ENCODE assay signal across 18 mouse cellular contexts in the genomic region with DNA sequence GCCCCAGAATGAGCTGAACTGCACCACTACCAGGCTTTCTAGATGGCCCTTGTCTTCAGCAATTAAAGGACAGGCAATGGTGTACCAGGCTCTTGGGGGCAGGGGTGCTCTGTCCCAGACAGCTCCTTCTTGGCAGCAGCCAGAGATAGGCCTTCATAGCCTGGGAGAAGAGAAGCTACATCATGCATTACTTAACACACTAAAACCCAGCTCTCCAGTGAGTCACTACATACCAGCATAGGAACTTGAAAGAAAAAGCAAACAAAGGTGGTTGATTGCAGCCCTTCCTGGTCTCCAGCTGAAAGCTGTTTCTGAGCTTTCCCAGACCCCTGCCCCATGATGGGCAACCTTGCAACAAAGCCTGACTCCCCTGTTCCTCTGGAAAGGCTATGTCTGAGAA. TPM values are rescaled to one million over a fixed set of nuclear protein-coding genes. Genes with fewer than 3 reads are reported as not detected.
DNase-seq lines count a peak whose midpoint lies in the region; ATAC-seq and TF ChIP-seq lines count a peak whose summit lies in the region.
"Had no signal": no experiment of that assay in that cellular context is flagged by ENCODE, and none has a peak within 500 bp of the region (broad histone marks: within the 10 kb centered on the region; RNA-seq: fewer than 3 reads in every experiment).

No protein-coding gene starts in this region.

- no peak overlapping the region for H3K4me2 ChIP-seq in forebrain, embryonic 13.5 days
- H3K4me2 ChIP-seq in hindbrain, embryonic 16.5 days (ENCODE audit: low read length), result no peak overlapping the region
- H3K4me2 ChIP-seq: liver, embryonic 12.5 days had no signal

- no peak overlapping the region for H3K9ac ChIP-seq in forebrain, embryonic 13.5 days
- no peak overlapping the region for H3K9ac ChIP-seq in hindbrain, embryonic 16.5 days (ENCODE audit: low read depth, low read length)
- H3K9ac ChIP-seq: liver, embryonic 12.5 days had no signal

- H3K27ac ChIP-seq in left cerebral cortex, adult 2 months, result peak overlapping the region; percentile 90
- peak overlapping the region; percentile 88 for H3K27ac ChIP-seq in forebrain, embryonic 13.5 days
- H3K27ac ChIP-seq in hindbrain, embryonic 16.5 days (ENCODE audit: low read depth, low read length), result peak overlapping the region; percentile 37
- H3K27ac ChIP-seq: liver, embryonic 12.5 days had no signal

- no peaks in the 10 kb centered on the region for H3K27me3 ChIP-seq in forebrain, embryonic 13.5 days
- no peaks in the 10 kb centered on the region for H3K27me3 ChIP-seq in hindbrain, embryonic 16.5 days (replicated peaks; ENCODE audit: control insufficient read depth, insufficient read depth, low read length)
- H3K27me3 ChIP-seq: liver, embryonic 12.5 days had no signal

- intact Hi-C loops in left cerebral cortex, adult 2 months (cut with DNase I), result loop anchor here (2.0 kb wide), 1 partner anchor 18 kb away; no protein-coding TSS in a partner anchor

- TF ChIP-seq CTCF in left cerebral cortex, adult 2 months (IDR thresholded peaks at IDR 0.05), result no peak

- ATAC-seq in forebrain, embryonic 13.5 days, result no peak
- ATAC-seq in hindbrain, embryonic 16.5 days, result no peak
- ATAC-seq: CD4-positive, CD25-positive, alpha-beta regulatory T cell, adult 4 months; liver, embryonic 12.5 days had no signal

- H3K36me3 ChIP-seq in forebrain, embryonic 13.5 days (ENCODE audit: poor library complexity, severe bottlenecking), result peaks cover 48% of the 10 kb centered on the region
- H3K36me3 ChIP-seq in hindbrain, embryonic 16.5 days (ENCODE audit: control insufficient read depth, insufficient read depth, low read length), result peaks cover 10% of the 10 kb centered on the region
- H3K36me3 ChIP-seq: liver, embryonic 12.5 days had no signal

- no peak overlapping the region for H3K4me3 ChIP-seq in left cerebral cortex, adult 2 months
- no peak overlapping the region for H3K4me3 ChIP-seq in forebrain, embryonic 13.5 days
- H3K4me3 ChIP-seq in hindbrain, embryonic 16.5 days (ENCODE audit: low read length), result no peak overlapping the region
- H3K4me3 ChIP-seq: liver, embryonic 12.5 days had no signal

- H3K4me1 ChIP-seq in forebrain, embryonic 13.5 days, result peaks cover 33% of the 10 kb centered on the region
- peaks cover 11% of the 10 kb centered on the region for H3K4me1 ChIP-seq in hindbrain, embryonic 16.5 days (ENCODE audit: control insufficient read depth, insufficient read depth, low read depth, low read length)

- DNase-seq in left cerebral cortex, adult 2 months (ENCODE audit: extremely low spot score in 1 of 2, low spot score in 2 of 2), result no peak
- DNase-seq in left cerebral cortex, adult 11 months (ENCODE audit: low spot score), result no peak
- peak; percentile 32 for DNase-seq in Muller cell, postnatal 12 days (ENCODE audit: inconsistent ontology term)
- no peak for DNase-seq in heart, adult 9 months (ENCODE audit: low spot score in 2 of 2)
- no peak for DNase-seq in adrenal gland, adult 8-10 months
- DNase-seq: kidney, adult 18-20 months; right cerebral cortex, postnatal 14 days; thymus, postnatal 36 days had no signal

- H3K9me3 ChIP-seq in forebrain, embryonic 13.5 days (replicated peaks), result peaks cover 7% of the 10 kb centered on the region; the same call in 1 of the 2 replicates
- H3K9me3 ChIP-seq in hindbrain, embryonic 16.5 days (ENCODE audit: control insufficient read depth, low read length), result no peaks in the 10 kb centered on the region
- H3K9me3 ChIP-seq: liver, embryonic 12.5 days had no signal

RNA-seq across cellular contexts. Expression of a gene that starts 20.0 kb away (rescaled TPM):
- total RNA-seq in left cerebral cortex, adult 2 months (2021), result 10 to 100 TPM; 34.6 to 36.6 TPM
- 33.6 and 38.2 TPM in 2 replicates for polyA plus RNA-seq in forebrain, embryonic 13.5 days (2015; fragmentation: Nextera tagmentation; extraction: Ambion mirVana)
- 28.3 and 31.5 TPM in 2 replicates for polyA plus RNA-seq in hindbrain, embryonic 16.5 days (2015; fragmentation: Nextera tagmentation; extraction: Ambion mirVana)
- total RNA-seq in adrenal gland, adult 8-10 months (2022), result 1 to 10 TPM; 2.4 to 5.8 (median 3.9) TPM
- total RNA-seq: megakaryocyte, adult 5-6 weeks had no signal
- polyA plus RNA-seq: CD4-positive, CD25-positive, alpha-beta regulatory T cell, adult 4 months had no signal

RNA-seq across cellular contexts. Expression of a gene that starts 27.7 kb away (rescaled TPM):
- 1 to 10 TPM; 6.5 TPM for total RNA-seq in left cerebral cortex, adult 2 months (2021)
- polyA plus RNA-seq in forebrain, embryonic 13.5 days (2015; fragmentation: Nextera tagmentation; extraction: Ambion mirVana), result 9.8 and 11.3 TPM in 2 replicates
- polyA plus RNA-seq in hindbrain, embryonic 16.5 days (2015; fragmentation: Nextera tagmentation; extraction: Ambion mirVana), result 10.0 and 13.0 TPM in 2 replicates
- total RNA-seq in adrenal gland, adult 8-10 months (2022), result 1 to 10 TPM; 2.7 to 6.6 (median 4.6) TPM

RNA-seq across cellular contexts. Expression of a gene that starts 35.6 kb away (rescaled TPM):
- not detected for total RNA-seq in left cerebral cortex, adult 2 months (2021)
- polyA plus RNA-seq in forebrain, embryonic 13.5 days (2015; fragmentation: Nextera tagmentation; extraction: Ambion mirVana), result not detected in 2 replicates
- polyA plus RNA-seq in hindbrain, embryonic 16.5 days (2015; fragmentation: Nextera tagmentation; extraction: Ambion mirVana), result not detected in 2 replicates
- total RNA-seq in adrenal gland, adult 8-10 months (2022), result not detected
- total RNA-seq: granulocyte monocyte progenitor cell, adult 5-6 weeks; heart, postnatal 25 days; left cerebral cortex, postnatal 25 days; megakaryocyte, adult 5-6 weeks had no signal
- polyA plus RNA-seq: brain, embryonic 14.5 days; CD4-positive, CD25-positive, alpha-beta regulatory T cell, adult 4 months; embryonic facial prominence, embryonic 14.5 days; liver, embryonic 12.5 days had no signal

Comparison
In these comparisons a context has a peak if more than half of its experiments do, and no peak if none do; other contexts are left out.
1. H3K27ac ChIP-seq: peak in every context shown above with its lines; median percentile 90 in left cerebral cortex, adult 2 months; 88 in forebrain, embryonic 13.5 days; 37 in hindbrain, embryonic 16.5 days.
2. RNA of a gene that starts 20.0 kb away (total RNA-seq): 34.6 to 36.6 TPM in left cerebral cortex, adult 2 months; 2.4 to 5.8 TPM in adrenal gland, adult 8-10 months; every median in the first group is over 4 times any median in the second.